ENCODE assay signal across 26 mouse cellular contexts in the genomic region with DNA sequence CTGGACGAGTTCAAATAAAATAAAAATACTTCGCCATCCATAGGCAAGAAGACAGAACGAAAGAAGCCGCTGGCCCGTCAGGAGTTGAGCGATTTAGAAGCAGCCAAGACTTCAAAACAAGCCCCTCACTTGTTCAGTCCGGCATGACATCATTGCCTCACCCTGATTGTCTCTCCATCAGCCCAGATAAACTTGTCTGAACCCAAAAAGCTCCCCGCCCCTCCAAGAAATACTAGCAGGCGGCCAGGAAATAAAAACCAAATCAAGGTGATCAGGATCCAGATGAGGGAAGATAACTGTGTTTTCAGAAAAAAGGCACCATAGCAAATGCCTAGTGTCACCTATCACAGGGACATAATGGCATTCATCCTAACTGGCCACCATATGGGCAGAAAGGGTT. TPM values are rescaled to one million over a fixed set of nuclear protein-coding genes. Genes with fewer than 3 reads are reported as not detected.
DNase-seq lines count a peak whose midpoint lies in the region; ATAC-seq lines count a peak whose summit lies in the region.
"Had no signal": no experiment of that assay in that cellular context is flagged by ENCODE, and none has a peak within 500 bp of the region (broad histone marks: within the 10 kb centered on the region; RNA-seq: fewer than 3 reads in every experiment).

No protein-coding gene starts in this region.

- H3K9ac ChIP-seq in heart, embryonic 12.5 days, result no peak overlapping the region
- H3K9ac ChIP-seq in limb, embryonic 13.5 days, result 0 out of 2 replicates have a peak overlapping the region, but pooled peaks have one; percentile 19
- H3K9ac ChIP-seq in liver, embryonic 16.5 days (ENCODE audit: low read depth, low read length), result no peak overlapping the region
- H3K9ac ChIP-seq: forebrain, embryonic 15.5 days; hindbrain, embryonic 13.5 days; limb, embryonic 12.5 days; lung, embryonic 14.5 days; stomach, embryonic 15.5 days had no signal

- H3K36me3 ChIP-seq in heart, embryonic 12.5 days, result no peaks in the 10 kb centered on the region
- no peaks in the 10 kb centered on the region for H3K36me3 ChIP-seq in limb, embryonic 13.5 days
- no peaks in the 10 kb centered on the region for H3K36me3 ChIP-seq in limb, embryonic 10.5 days
- no peaks in the 10 kb centered on the region for H3K36me3 ChIP-seq in liver, embryonic 16.5 days (ENCODE audit: control insufficient read depth, insufficient read depth)
- H3K36me3 ChIP-seq: forebrain, embryonic 15.5 days; hindbrain, embryonic 13.5 days; limb, embryonic 12.5 days; stomach, embryonic 15.5 days had no signal

- no peak overlapping the region for H3K27ac ChIP-seq in heart, embryonic 12.5 days (ENCODE audit: poor library complexity, severe bottlenecking)
- no peak overlapping the region for H3K27ac ChIP-seq in limb, embryonic 13.5 days
- no peak overlapping the region for H3K27ac ChIP-seq in limb, embryonic 10.5 days
- H3K27ac ChIP-seq in liver, embryonic 16.5 days (ENCODE audit: low read length), result no peak overlapping the region
- H3K27ac ChIP-seq: forebrain, embryonic 15.5 days; hindbrain, embryonic 13.5 days; limb, embryonic 12.5 days; stomach, embryonic 15.5 days had no signal

- peak; percentile 88 for DNase-seq in heart, adult 11 months
- DNase-seq in limb, embryonic 10.5 days (ENCODE audit: low spot score), result no peak
- peak; percentile 19 for DNase-seq in 416B (ENCODE audit: low read depth)
- no peak for DNase-seq in layer of hippocampus, adult 9-11 months
- DNase-seq in layer of hippocampus, postnatal 36 days, result no peak
- DNase-seq: cerebellum, adult 8-10 months; right cerebral cortex, postnatal 25 days; thymus, adult 2 months had no signal

- H3K4me2 ChIP-seq in heart, embryonic 12.5 days, result no peak overlapping the region
- H3K4me2 ChIP-seq in limb, embryonic 13.5 days (replicated peaks), result no peak overlapping the region
- H3K4me2 ChIP-seq in liver, embryonic 16.5 days (ENCODE audit: low read depth, low read length), result 0 out of 2 replicates have a peak overlapping the region, but pooled peaks have one; percentile 10
- H3K4me2 ChIP-seq: forebrain, embryonic 15.5 days; hindbrain, embryonic 13.5 days; limb, embryonic 12.5 days; lung, embryonic 14.5 days; stomach, embryonic 15.5 days had no signal

- no peaks in the 10 kb centered on the region for H3K9me3 ChIP-seq in heart, embryonic 12.5 days (replicated peaks)
- H3K9me3 ChIP-seq in limb, embryonic 13.5 days, result no peaks in the 10 kb centered on the region
- H3K9me3 ChIP-seq in limb, embryonic 10.5 days (replicated peaks), result no peaks in the 10 kb centered on the region
- no peaks in the 10 kb centered on the region for H3K9me3 ChIP-seq in liver, embryonic 16.5 days (replicated peaks; ENCODE audit: control insufficient read depth, low read length)
- H3K9me3 ChIP-seq: forebrain, embryonic 15.5 days; hindbrain, embryonic 13.5 days; limb, embryonic 12.5 days; stomach, embryonic 15.5 days had no signal

- ATAC-seq in heart, embryonic 12.5 days (ENCODE audit: insufficient number of reproducible peaks, low FRiP score), result no peak
- no peak for ATAC-seq in limb, embryonic 13.5 days (ENCODE audit: low FRiP score, low read depth)
- no peak for ATAC-seq in liver, embryonic 16.5 days (ENCODE audit: low read depth)
- ATAC-seq: forebrain, embryonic 15.5 days; inflammation-experienced regulatory T-cells, adult 6 months; midbrain, embryonic 16.5 days had no signal

- WGBS in heart, embryonic 12.5 days, result 69% methylated on average over 9 of the region's 9 CpGs
- 83% methylated on average over 9 of the region's 9 CpGs for WGBS in limb, embryonic 13.5 days
- 92% methylated on average over 9 of the region's 9 CpGs for WGBS in limb, embryonic 10.5 days
- 68% methylated on average over 9 of the region's 9 CpGs for WGBS in liver, embryonic 16.5 days (ENCODE audit: insufficient replicate concordance)

- peaks cover 13% of the 10 kb centered on the region for H3K4me1 ChIP-seq in heart, embryonic 12.5 days (replicated peaks)
- 0 out of 2 replicates have a peak, but pooled peaks cover 8% of the 10 kb centered on the region for H3K4me1 ChIP-seq in limb, embryonic 13.5 days
- peaks cover 8% of the 10 kb centered on the region for H3K4me1 ChIP-seq in limb, embryonic 10.5 days
- H3K4me1 ChIP-seq in liver, embryonic 16.5 days (ENCODE audit: control insufficient read depth, low read depth, low read length), result peaks cover 4% of the 10 kb centered on the region
- H3K4me1 ChIP-seq: forebrain, embryonic 15.5 days; hindbrain, embryonic 13.5 days; stomach, embryonic 15.5 days had no signal

- H3K27me3 ChIP-seq in heart, embryonic 12.5 days (replicated peaks), result no peaks in the 10 kb centered on the region
- H3K27me3 ChIP-seq in limb, embryonic 13.5 days, result no peaks in the 10 kb centered on the region
- no peaks in the 10 kb centered on the region for H3K27me3 ChIP-seq in limb, embryonic 10.5 days (ENCODE audit: low read depth, poor library complexity, severe bottlenecking)
- no peaks in the 10 kb centered on the region for H3K27me3 ChIP-seq in liver, embryonic 16.5 days (ENCODE audit: control insufficient read depth, insufficient read depth, low read depth, low read length)
- H3K27me3 ChIP-seq: CH12.LX; forebrain, embryonic 15.5 days; hindbrain, embryonic 13.5 days; limb, embryonic 12.5 days; stomach, embryonic 15.5 days had no signal

- no peak overlapping the region for H3K4me3 ChIP-seq in heart, embryonic 12.5 days
- H3K4me3 ChIP-seq in limb, embryonic 13.5 days, result no peak overlapping the region
- no peak overlapping the region for H3K4me3 ChIP-seq in limb, embryonic 10.5 days
- H3K4me3 ChIP-seq in liver, embryonic 16.5 days (ENCODE audit: low read depth, low read length), result 0 out of 2 replicates have a peak overlapping the region, but pooled peaks have one; percentile 11
- H3K4me3 ChIP-seq: erythroblast, embryonic 14.5 days; forebrain, embryonic 15.5 days; hindbrain, embryonic 13.5 days; limb, embryonic 12.5 days; stomach, embryonic 15.5 days had no signal

RNA-seq across cellular contexts. Expression of gene Ndel1, which starts 0.4 kb away (rescaled TPM):
- polyA plus RNA-seq in heart, embryonic 12.5 days (2016; fragmentation: Nextera tagmentation; extraction: Ambion mirVana), result 62.7 and 67.0 TPM in 2 replicates
- polyA plus RNA-seq in limb, embryonic 13.5 days (2015; fragmentation: Nextera tagmentation; extraction: Ambion mirVana), result 98.8 and 102 TPM in 2 replicates
- 52.6 and 61.8 TPM in 2 replicates for polyA plus RNA-seq in limb, embryonic 10.5 days (2016; fragmentation: Nextera tagmentation; extraction: Ambion mirVana)
- polyA plus RNA-seq in liver, embryonic 16.5 days (2015; fragmentation: Nextera tagmentation; extraction: Ambion mirVana), result 36.9 and 38.6 TPM in 2 replicates
- 10 to 100 TPM; 90.5 to 93.2 TPM for total RNA-seq in layer of hippocampus, postnatal 36 days (2021)

RNA-seq across cellular contexts. Expression of gene Rnf222, which starts 17.1 kb away (rescaled TPM):
- polyA plus RNA-seq in heart, embryonic 12.5 days (2016; fragmentation: Nextera tagmentation; extraction: Ambion mirVana), result 0.17 TPM in 1 of 2 replicates, not detected in the other
- polyA plus RNA-seq in limb, embryonic 13.5 days (2015; fragmentation: Nextera tagmentation; extraction: Ambion mirVana), result 0.15 and 0.23 TPM in 2 replicates
- 0.04 and 0.09 TPM in 2 replicates for polyA plus RNA-seq in limb, embryonic 10.5 days (2016; fragmentation: Nextera tagmentation; extraction: Ambion mirVana)
- 0.04 and 0.14 TPM in 2 replicates for polyA plus RNA-seq in liver, embryonic 16.5 days (2015; fragmentation: Nextera tagmentation; extraction: Ambion mirVana)
- not detected for total RNA-seq in layer of hippocampus, postnatal 36 days (2021)
- total RNA-seq: CH12.LX; gastrocnemius, postnatal 36 days; layer of hippocampus, adult 8-10 months; neutrophil, adult 5-6 weeks had no signal
- polyA plus RNA-seq: erythroblast, embryonic 14.5 days; forebrain, embryonic 15.5 days; heart, embryonic 14.5 days; inflammation-experienced regulatory T-cells, adult 6 months; midbrain, embryonic 16.5 days had no signal

RNA-seq across cellular contexts. Expression of gene Rpl26, which starts 30.1 kb away (rescaled TPM):
- 640 and 666 TPM in 2 replicates for polyA plus RNA-seq in heart, embryonic 12.5 days (2016; fragmentation: Nextera tagmentation; extraction: Ambion mirVana)
- 996 and 1,041 TPM in 2 replicates for polyA plus RNA-seq in limb, embryonic 13.5 days (2015; fragmentation: Nextera tagmentation; extraction: Ambion mirVana)
- 1,058 and 1,266 TPM in 2 replicates for polyA plus RNA-seq in limb, embryonic 10.5 days (2016; fragmentation: Nextera tagmentation; extraction: Ambion mirVana)
- 457 and 528 TPM in 2 replicates for polyA plus RNA-seq in liver, embryonic 16.5 days (2015; fragmentation: Nextera tagmentation; extraction: Ambion mirVana)
- 100 to 1,000 TPM; 738 to 741 TPM for total RNA-seq in layer of hippocampus, postnatal 36 days (2021)

RNA-seq across cellular contexts. Expression of gene Odf4, which starts 55.6 kb away (rescaled TPM):
- not detected in 2 replicates for polyA plus RNA-seq in heart, embryonic 12.5 days (2016; fragmentation: Nextera tagmentation; extraction: Ambion mirVana)
- polyA plus RNA-seq in limb, embryonic 13.5 days (2015; fragmentation: Nextera tagmentation; extraction: Ambion mirVana), result not detected in 2 replicates
- not detected in 2 replicates for polyA plus RNA-seq in limb, embryonic 10.5 days (2016; fragmentation: Nextera tagmentation; extraction: Ambion mirVana)
- polyA plus RNA-seq in liver, embryonic 16.5 days (2015; fragmentation: Nextera tagmentation; extraction: Ambion mirVana), result not detected in 2 replicates
- total RNA-seq in layer of hippocampus, postnatal 36 days (2021), result not detected
- total RNA-seq: CH12.LX; common myeloid progenitor, adult 5-6 weeks; gastrocnemius, postnatal 36 days; neutrophil, adult 5-6 weeks had no signal
- polyA plus RNA-seq: embryonic facial prominence, embryonic 11.5 days; erythroblast, embryonic 14.5 days; heart, embryonic 14.5 days; inflammation-experienced regulatory T-cells, adult 6 months; limb, embryonic 12.5 days; lung, embryonic 14.5 days; stomach, embryonic 15.5 days had no signal

Comparison
In these comparisons a context has a peak if more than half of its experiments do, and no peak if none do; other contexts are left out.
1. DNase-seq: peak in heart, adult 11 months (single experiment) and 416B (single experiment); none in limb, embryonic 10.5 days (single experiment), layer of hippocampus, adult 9-11 months (single experiment) and layer of hippocampus, postnatal 36 days (0 of 2).